30 mouse cellular contexts compared by ENCODE assay signal in genomic region chr13:63757061-63757460, GRCm38 (mm10).
"Had no signal": no experiment of that assay in that cellular context is flagged by ENCODE, and none has a peak within 500 bp of the region (broad histone marks: within the 10 kb centered on the region; RNA-seq: fewer than 3 reads in every experiment).

No protein-coding gene starts in this region.

- H3K4me3 ChIP-seq: heart, embryonic 10.5 days; heart, embryonic 12.5 days; heart, embryonic 13.5 days; heart, embryonic 15.5 days; hindbrain, embryonic 10.5 days; hindbrain, embryonic 12.5 days; hindbrain, embryonic 13.5 days; hindbrain, embryonic 15.5 days; intestine, embryonic 15.5 days; layer of hippocampus, adult 2 months; left cerebral cortex, adult 2 months had no signal

- H3K9ac ChIP-seq: heart, embryonic 12.5 days; heart, embryonic 13.5 days; heart, embryonic 15.5 days; hindbrain, embryonic 12.5 days; hindbrain, embryonic 13.5 days; hindbrain, embryonic 14.5 days; hindbrain, embryonic 15.5 days; intestine, embryonic 15.5 days had no signal

- H3K27ac ChIP-seq: heart, embryonic 10.5 days; heart, embryonic 13.5 days; heart, embryonic 15.5 days; hindbrain, embryonic 10.5 days; hindbrain, embryonic 12.5 days; hindbrain, embryonic 13.5 days; hindbrain, embryonic 14.5 days; hindbrain, embryonic 15.5 days; hindbrain, postnatal 0 days; intestine, embryonic 15.5 days; kidney, postnatal 0 days; layer of hippocampus, adult 2 months; left cerebral cortex, adult 2 months had no signal

- H3K4me1 ChIP-seq: heart, embryonic 10.5 days; heart, embryonic 12.5 days; heart, embryonic 13.5 days; heart, embryonic 15.5 days; hindbrain, embryonic 10.5 days; hindbrain, embryonic 12.5 days; hindbrain, embryonic 13.5 days; hindbrain, embryonic 15.5 days; intestine, embryonic 15.5 days had no signal

- H3K4me2 ChIP-seq: heart, embryonic 11.5 days; heart, embryonic 12.5 days; heart, embryonic 13.5 days; heart, embryonic 15.5 days; hindbrain, embryonic 12.5 days; hindbrain, embryonic 13.5 days; hindbrain, embryonic 14.5 days; hindbrain, embryonic 15.5 days; intestine, embryonic 15.5 days had no signal

- ATAC-seq: hindbrain, embryonic 16.5 days; hindbrain, postnatal 0 days; inflammation-experienced regulatory T-cells, adult 6 months; intestine, embryonic 15.5 days; intestine, embryonic 16.5 days; intestine, postnatal 0 days had no signal

- H3K36me3 ChIP-seq: heart, embryonic 10.5 days; heart, embryonic 12.5 days; heart, embryonic 13.5 days; heart, embryonic 15.5 days; hindbrain, embryonic 10.5 days; hindbrain, embryonic 12.5 days; hindbrain, embryonic 13.5 days; hindbrain, embryonic 15.5 days; intestine, embryonic 15.5 days had no signal

- H3K27me3 ChIP-seq: heart, embryonic 12.5 days; heart, embryonic 13.5 days; heart, embryonic 15.5 days; hindbrain, embryonic 12.5 days; hindbrain, embryonic 13.5 days; hindbrain, embryonic 15.5 days; intestine, embryonic 15.5 days had no signal

- H3K9me3 ChIP-seq: heart, embryonic 15.5 days; hindbrain, embryonic 12.5 days; hindbrain, embryonic 13.5 days; hindbrain, embryonic 15.5 days; intestine, embryonic 15.5 days had no signal

- DNase-seq: heart, postnatal 10 days; heart, postnatal 14 days; heart, postnatal 36 days; heart, postnatal 4 days; kidney, adult 18-20 months; kidney, postnatal 10 days; kidney, postnatal 14 days; kidney, postnatal 25 days; kidney, postnatal 4 days; layer of hippocampus, adult 9-11 months; layer of hippocampus, postnatal 36 days had no signal
